Mouse (Mus musculus): ENCODE measurements at regions not wholly inside any gene's neighbourhood (a gene's known extent, or its start where the extent isn't known, plus 50 kb on each side); places are given as distances from the start of the nearest gene placed in this dataset.
A peak's percentile ranks its signal among the peaks of the same experiment; 100 is the strongest.

DNA sequence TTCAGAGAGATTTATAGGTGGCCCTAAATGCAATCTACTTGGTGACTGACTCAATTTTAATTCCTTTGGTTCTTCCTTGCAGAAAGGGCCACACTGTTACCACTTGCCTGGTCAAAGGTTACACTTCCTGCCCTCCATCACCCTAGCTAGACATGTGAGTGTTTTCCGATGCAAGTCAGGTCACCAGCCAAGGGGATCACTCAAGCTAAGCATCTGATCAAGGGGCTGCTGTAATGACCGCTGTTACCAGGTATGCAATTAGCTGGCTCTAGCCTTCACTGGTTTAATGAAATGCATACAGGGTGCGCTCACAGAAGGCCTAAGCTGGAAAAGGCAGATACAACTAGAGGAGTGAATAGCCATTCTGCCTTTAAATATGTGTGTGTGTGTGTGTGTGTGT, 105.1 kb downstream of the Mtx2 start:
- no peak for DNase-seq (ENCODE audit: low spot score)

DNA sequence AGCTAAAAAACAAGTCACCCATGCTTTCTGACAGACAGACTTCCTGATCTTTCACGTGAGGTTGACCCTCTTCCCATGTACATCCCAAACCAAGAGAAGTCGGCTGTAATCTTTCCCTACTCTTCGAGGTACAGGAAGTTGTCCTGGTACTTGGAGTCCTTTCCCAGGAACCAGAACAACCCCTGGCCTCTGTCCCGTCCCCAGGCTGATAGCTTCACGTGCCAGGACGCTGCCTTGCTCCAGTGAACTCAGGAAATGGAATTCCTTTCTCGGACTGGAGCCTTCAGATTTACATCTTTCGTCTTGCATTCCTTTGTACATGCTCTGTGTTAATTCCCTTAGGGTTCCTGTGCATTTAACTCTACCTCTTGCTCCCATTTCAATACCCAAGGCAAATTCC, 107.6 kb downstream of the Mtx2 start:
- DNase-seq (ENCODE audit: low spot score): no peak

- DNase-seq (ENCODE audit: low spot score): no peak
These were observed 108.2 kb downstream of the Mtx2 start for GRCm38 (mm10) chr2:74933771-74934170.

DNA sequence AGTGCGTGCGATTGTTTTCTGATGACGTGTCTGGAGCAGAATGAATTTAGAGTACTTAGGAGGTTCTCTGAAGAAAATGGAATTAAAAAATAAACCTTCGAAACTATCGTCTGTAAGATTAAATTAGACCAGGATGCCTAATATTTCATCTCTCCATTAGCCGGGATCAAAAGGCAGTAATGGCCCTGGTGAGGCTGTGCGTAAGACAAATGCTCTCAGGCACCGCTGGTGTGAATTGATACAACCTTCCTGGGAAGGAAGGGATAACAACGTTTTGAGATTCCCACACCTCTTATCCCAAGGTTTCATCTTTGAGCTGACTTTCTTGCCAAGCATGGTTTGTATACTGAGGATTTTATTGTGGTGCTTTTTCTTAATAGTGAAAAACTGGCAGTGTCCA, 113.1 kb downstream of the Mtx2 start:
- no peak for DNase-seq (ENCODE audit: low spot score)

DNA sequence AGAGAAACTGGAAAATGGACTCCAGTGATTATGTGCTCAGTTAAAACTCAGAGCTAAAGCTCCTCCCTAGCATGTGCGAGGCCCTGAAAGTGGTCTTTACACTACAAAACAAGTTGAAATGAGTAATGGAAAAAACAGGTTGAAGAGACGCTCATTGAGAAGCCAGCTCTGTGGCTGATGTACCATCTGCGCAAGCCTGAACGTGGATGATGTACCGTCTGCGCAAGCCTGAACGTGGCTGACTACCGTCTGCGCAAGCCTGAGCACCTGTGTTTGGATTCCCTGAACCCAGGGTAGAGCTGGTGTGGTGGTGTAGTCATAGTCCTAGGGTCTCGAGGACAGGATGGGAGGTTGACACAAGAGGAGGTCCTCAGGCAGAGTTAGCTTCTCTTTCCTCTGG, 116.4 kb downstream of the Mtx2 start:
- no peak for DNase-seq (ENCODE audit: low spot score)

DNA sequence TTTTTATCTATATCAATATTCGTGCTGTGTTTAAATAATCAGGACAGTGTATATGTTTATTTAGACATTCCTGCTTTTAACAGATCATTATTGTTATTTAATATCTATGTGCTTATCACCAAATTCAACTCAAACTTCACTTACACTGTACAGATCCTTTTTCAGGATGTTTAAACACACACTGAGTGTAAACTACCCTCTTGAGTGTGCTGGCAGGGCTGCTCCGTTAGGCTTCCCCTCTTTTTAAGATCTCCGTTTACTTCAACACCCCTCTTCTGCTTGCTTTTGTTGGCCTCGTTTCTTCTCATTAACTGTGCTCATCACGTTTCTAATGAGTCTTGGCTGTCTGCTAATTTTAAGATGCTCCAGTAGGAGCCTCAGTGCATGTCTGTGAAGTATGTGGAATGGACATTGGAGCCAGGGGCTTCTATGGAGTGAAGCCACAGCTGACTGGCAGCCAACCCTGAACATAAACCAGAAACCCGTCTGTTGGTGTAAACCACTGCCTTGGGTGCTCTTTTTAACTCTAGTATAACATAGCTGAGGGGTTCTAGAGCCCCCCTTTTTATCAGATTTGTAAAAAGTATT, 117.1 kb downstream of the Mtx2 start:
- DNase-seq (ENCODE audit: low spot score): no peak

DNA sequence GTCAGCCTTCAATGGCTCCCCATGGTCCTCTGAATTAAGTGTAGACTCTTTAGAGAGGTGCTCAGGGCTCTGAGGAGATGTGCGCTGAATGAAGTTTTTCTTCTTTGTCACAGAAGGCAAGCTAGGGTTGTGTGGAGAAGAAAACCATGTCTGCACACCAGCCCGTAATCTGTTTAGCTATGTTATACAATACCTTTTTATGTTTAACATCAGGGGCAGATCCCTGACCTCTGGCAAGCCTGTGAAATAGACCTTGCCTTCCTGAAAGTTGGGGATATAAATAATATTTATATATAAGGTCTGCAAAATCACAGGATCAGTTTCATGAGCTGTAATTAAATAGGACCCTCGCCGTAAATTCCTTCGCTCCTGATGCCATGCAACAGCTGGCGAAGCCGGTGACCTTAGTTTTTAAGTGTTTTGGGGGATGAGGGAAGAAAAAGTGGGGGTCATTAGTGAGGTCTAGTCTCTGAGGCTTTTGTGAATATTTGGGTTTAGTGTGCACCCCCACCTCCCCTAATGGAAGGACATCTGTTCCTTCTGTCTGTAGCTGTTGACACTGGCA, 119.7 kb downstream of the Mtx2 start:
- DNase-seq (ENCODE audit: low spot score): no peak

DNA sequence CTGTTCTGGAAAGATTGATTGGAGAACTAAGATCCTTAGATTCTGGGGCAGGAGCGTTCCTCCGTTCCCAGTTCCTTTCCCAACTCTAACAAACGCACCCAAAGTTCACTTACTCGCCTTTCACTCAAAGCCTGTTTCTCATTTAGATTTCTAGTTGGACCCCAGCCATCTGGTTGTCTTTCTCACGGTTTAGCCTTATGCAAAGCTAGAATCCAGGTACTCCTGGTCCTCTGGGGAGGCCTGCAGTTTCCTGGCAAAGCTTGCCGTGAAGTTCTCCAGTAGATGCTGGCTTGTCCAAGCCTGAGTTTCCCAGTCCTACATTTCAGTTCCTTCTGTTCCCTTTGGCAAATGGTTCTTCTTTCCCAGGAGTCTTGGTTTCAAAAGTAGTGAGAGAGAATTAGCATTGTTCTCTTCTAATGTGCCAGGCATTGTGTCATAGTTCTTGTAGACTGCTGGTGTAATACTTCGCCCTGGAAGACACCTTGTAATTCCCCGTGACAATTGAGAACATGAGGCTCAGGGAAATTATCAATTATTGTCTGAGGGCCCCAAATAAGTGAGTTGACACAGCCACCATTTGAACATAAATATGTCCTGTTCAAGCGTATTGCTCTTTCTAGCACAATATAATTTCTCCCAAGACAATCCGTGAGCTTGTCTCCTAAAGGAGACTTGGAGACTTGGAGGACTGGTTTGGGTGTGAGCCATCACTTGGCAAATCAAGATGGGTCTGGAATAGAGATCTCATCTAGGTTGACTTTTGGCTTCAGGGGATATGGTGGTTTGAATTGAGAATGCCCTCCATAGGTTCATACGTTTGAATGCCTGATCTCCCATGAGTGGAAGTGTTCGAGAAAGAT, 126.0 kb downstream of the Mtx2 start:
- DNase-seq (ENCODE audit: low spot score): no peak

- no peak for DNase-seq (ENCODE audit: low spot score)
These were observed 128.5 kb downstream of the Mtx2 start for GRCm38 (mm10) chr2:74954101-74954500.

GRCm38 (mm10) chr2:74955281-74956128, 129.9 kb downstream of the Mtx2 start:
- no peak for DNase-seq (ENCODE audit: low spot score)

DNA sequence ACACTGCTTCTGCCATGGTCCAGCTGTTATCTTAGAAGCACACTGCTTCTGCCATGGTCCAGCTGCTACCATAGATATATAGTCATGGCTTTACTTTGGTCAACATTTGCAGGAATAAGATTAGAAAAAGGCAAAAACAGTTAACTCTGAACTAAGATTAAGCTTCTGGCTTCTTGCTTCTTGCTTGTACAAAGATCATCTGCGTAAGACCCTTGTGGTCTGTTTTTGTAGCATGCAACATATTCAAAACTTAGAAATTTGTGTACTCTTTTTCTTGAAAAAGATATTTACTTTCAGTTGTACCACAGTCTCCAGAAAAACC, 130.5 kb downstream of the Mtx2 start:
- no peak for DNase-seq (ENCODE audit: low spot score)

DNA sequence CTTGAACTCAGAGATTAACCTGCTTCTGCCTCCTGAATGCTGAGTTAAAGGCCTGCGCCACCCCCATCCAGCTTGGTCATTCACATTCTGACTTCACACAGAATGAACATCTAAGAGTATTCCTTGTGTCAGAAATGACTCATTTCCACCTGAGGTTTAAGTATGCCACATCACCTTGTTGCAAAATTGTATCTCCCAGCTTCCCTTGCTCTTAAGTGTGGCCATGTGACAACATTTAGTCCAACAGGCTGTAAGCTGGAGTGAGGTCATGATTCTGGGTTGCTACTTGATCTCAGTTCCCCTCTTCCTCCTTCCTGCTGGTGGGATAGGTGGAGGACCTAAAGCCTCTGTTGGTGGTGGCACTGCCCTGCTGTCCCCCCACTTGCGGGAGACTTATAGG, 131.0 kb downstream of the Mtx2 start:
- DNase-seq (ENCODE audit: low spot score): no peak

- DNase-seq (ENCODE audit: low spot score): no peak
These were observed 134.3 kb downstream of the Mtx2 start for GRCm38 (mm10) chr2:74959936-74960335.

GRCm38 (mm10) chr2:74962416-74962815, 136.8 kb downstream of the Mtx2 start:
- no peak for DNase-seq (ENCODE audit: low spot score)

DNA sequence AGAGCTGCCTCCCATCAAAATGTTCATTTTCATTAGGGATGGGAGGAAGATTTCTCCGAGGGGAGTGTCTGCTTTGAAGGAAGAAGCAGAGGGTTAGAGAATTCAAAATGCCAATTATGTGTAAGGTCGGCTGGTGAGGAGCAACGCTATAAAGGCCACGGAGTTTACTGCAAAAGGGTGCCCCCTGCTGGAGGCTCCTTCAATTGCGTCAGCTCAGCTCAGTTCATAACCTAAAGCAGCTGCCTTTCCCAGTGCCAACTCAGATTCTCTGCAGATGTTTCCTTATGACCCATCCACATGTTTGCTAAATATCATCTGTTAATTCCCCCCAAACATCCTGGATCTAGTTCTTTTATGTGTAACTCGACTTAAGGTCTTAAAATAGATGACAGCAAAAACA, 138.8 kb downstream of the Mtx2 start:
- DNase-seq (ENCODE audit: low spot score): peak; percentile 68

- DNase-seq (ENCODE audit: low spot score): no peak
These were observed 139.4 kb downstream of the Mtx2 start for GRCm38 (mm10) chr2:74964980-74965379.

- DNase-seq (ENCODE audit: low spot score): peak; percentile 11
These were observed 139.9 kb downstream of the Mtx2 start for GRCm38 (mm10) chr2:74965384-74966060.

GRCm38 (mm10) chr2:74970611-74971265, 145.1 kb downstream of the Mtx2 start:
- DNase-seq (ENCODE audit: low spot score): no peak

- no peak for DNase-seq (ENCODE audit: low spot score)
These were observed 147.8 kb downstream of the Mtx2 start for GRCm38 (mm10) chr2:74973386-74973785.

DNA sequence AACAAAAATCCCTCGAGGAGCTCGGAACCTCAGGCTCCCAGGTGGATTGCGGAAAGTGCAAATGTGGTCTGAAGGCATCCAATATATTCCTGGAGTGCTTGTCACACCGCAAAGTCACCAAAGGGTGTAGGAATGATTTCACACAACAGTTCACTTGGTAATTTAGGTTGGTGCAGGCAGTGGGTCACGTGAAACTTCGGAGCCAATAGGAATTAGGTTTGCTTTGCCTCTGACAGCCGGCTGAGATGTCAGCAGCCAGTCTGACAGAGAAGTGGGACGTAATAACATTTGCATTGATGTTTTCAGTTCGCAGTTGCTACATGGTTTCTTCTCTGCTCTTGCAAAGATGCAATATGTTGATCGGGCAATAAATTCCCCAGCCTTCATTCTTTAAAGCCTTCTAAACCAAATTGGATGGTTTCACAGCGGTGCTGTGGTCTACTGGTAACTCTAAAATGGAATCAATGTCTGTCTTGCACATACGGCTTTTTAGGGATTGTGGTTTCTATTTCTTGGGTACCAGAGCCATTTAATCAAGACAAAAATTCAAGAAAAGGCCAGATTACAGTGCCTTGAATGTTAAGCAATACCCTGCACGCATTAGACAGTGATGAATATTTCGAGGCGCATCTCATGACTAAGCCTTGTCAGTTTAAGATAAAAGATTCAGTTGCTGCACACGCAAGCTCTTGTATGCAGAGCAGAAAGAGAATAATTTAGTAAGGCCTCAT, 149.2 kb downstream of the Mtx2 start:
- DNase-seq (ENCODE audit: low spot score): no peak

DNA sequence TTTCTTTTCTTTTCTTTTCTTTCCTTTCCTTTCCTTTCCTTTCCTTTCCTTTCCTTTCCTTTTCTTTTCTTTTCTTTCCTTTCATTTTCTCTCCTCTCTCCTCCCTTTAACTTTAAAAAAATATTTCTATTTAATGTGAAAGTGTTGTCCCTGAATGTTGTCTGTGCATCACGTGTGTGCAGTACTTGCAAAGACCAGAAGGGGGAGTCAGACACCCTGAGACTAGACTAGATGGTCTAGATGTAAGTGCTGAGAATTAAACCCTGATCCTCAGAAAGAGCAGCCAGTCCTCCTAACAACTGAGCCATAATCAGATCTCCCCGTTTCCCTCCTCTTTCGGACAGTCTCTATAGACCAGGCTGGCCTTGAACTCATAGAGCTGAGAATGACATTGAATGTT, 151.7 kb downstream of the Mtx2 start:
- DNase-seq (ENCODE audit: low spot score): no peak
